19 mouse cellular contexts compared by ENCODE assay signal in genomic region chr11:106324858-106325257, GRCm38 (mm10). TPM values are rescaled to one million over a fixed set of nuclear protein-coding genes. Genes with fewer than 3 reads are reported as not detected.
DNase-seq lines count a peak whose midpoint lies in the region; ATAC-seq and TF ChIP-seq lines count a peak whose summit lies in the region.
"Had no signal": no experiment of that assay in that cellular context is flagged by ENCODE, and none has a peak within 500 bp of the region (broad histone marks: within the 10 kb centered on the region; RNA-seq: fewer than 3 reads in every experiment).

No protein-coding gene starts in this region.

- H3K4me3 ChIP-seq in midbrain, embryonic 10.5 days: no peak overlapping the region
- H3K4me3 ChIP-seq in midbrain, embryonic 14.5 days (replicated peaks; ENCODE audit: low read depth, low read length): no peak overlapping the region
- H3K4me3 ChIP-seq in layer of hippocampus, adult 2 months: no peak overlapping the region
- H3K4me3 ChIP-seq in lung, adult 2 months (replicated peaks; ENCODE audit: extremely low read depth, low read depth, low read length): no peak overlapping the region
- H3K4me3 ChIP-seq: liver, embryonic 15.5 days; midbrain, embryonic 12.5 days; neural tube, embryonic 12.5 days had no signal

- H3K36me3 ChIP-seq in midbrain, embryonic 10.5 days: no peaks in the 10 kb centered on the region
- no peaks in the 10 kb centered on the region for H3K36me3 ChIP-seq in midbrain, embryonic 14.5 days (ENCODE audit: control insufficient read depth, insufficient read depth, low read length)
- H3K36me3 ChIP-seq: G1E; liver, embryonic 15.5 days; midbrain, embryonic 12.5 days; neural tube, embryonic 12.5 days had no signal

- no peak for ATAC-seq in midbrain, embryonic 14.5 days (ENCODE audit: low FRiP score, low TSS enrichment)
- ATAC-seq: activated CD4-positive, CD25-positive, alpha-beta regulatory T cell, adult 4 months had no signal

- H3K27ac ChIP-seq in midbrain, embryonic 10.5 days (replicated peaks): peak overlapping the region; percentile 46
- H3K27ac ChIP-seq in midbrain, embryonic 14.5 days (replicated peaks; ENCODE audit: low read depth, low read length): no peak overlapping the region
- no peak overlapping the region for H3K27ac ChIP-seq in layer of hippocampus, adult 2 months
- H3K27ac ChIP-seq: hindbrain, embryonic 14.5 days; liver, embryonic 15.5 days; midbrain, embryonic 12.5 days; neural tube, embryonic 12.5 days had no signal

- no peak for DNase-seq in midbrain, embryonic 10.5 days (ENCODE audit: low spot score)
- no peak for DNase-seq in midbrain, embryonic 14.5 days
- peak; percentile 61 for DNase-seq in kidney, adult 18-20 months
- peak; percentile 79 to 86 for DNase-seq in kidney, postnatal 4 days
- DNase-seq in layer of hippocampus, adult 2 months (ENCODE audit: low spot score in 2 of 2): no peak
- no peak for DNase-seq in lung, adult 2 months
- no peak for DNase-seq in right cerebral cortex, postnatal 36 days (ENCODE audit: low spot score in 2 of 2)
- DNase-seq: cerebellum, postnatal 10 days; gastrocnemius, postnatal 10 days had no signal

- H3K9me3 ChIP-seq in midbrain, embryonic 10.5 days (replicated peaks): no peaks in the 10 kb centered on the region
- H3K9me3 ChIP-seq in midbrain, embryonic 14.5 days (ENCODE audit: control insufficient read depth, low read length): no peaks in the 10 kb centered on the region
- H3K9me3 ChIP-seq: G1E; liver, embryonic 15.5 days; midbrain, embryonic 12.5 days; neural tube, embryonic 12.5 days had no signal

- no peak overlapping the region for H3K4me2 ChIP-seq in midbrain, embryonic 14.5 days (ENCODE audit: low read length)
- H3K4me2 ChIP-seq: hindbrain, embryonic 14.5 days; liver, embryonic 15.5 days; midbrain, embryonic 12.5 days; neural tube, embryonic 12.5 days had no signal

- TF ChIP-seq CTCF in layer of hippocampus, adult 2 months (conservative IDR thresholded peaks at IDR 0.05): no peak
- TF ChIP-seq CTCF in lung, adult 2 months (IDR thresholded peaks at IDR 0.05; ENCODE audit: insufficient read depth, low read length): no peak

- H3K4me1 ChIP-seq in midbrain, embryonic 10.5 days: peaks cover 32% of the 10 kb centered on the region
- H3K4me1 ChIP-seq in midbrain, embryonic 14.5 days (ENCODE audit: control insufficient read depth, insufficient read depth, low read length): no peaks in the 10 kb centered on the region
- no peaks in the 10 kb centered on the region for H3K4me1 ChIP-seq in lung, adult 2 months (ENCODE audit: control insufficient read depth, insufficient read depth, low read length)
- H3K4me1 ChIP-seq: neural tube, embryonic 12.5 days had no signal

- TF ChIP-seq POLR2A in lung, adult 2 months (IDR thresholded peaks at IDR 0.05; ENCODE audit: borderline replicate concordance, extremely low read depth, low read depth, low read length): no peak

- 59% methylated on average over 5 of the region's 5 CpGs for WGBS in midbrain, embryonic 10.5 days
- 47% methylated on average over 5 of the region's 5 CpGs for WGBS in midbrain, embryonic 14.5 days
- WGBS in lung, adult 2 months: 52% methylated on average over 5 of the region's 5 CpGs

- no peaks in the 10 kb centered on the region for H3K27me3 ChIP-seq in midbrain, embryonic 10.5 days (ENCODE audit: low read depth, poor library complexity, severe bottlenecking)
- H3K27me3 ChIP-seq in midbrain, embryonic 14.5 days (ENCODE audit: control insufficient read depth, insufficient read depth, low read length): no peaks in the 10 kb centered on the region
- H3K27me3 ChIP-seq: liver, embryonic 15.5 days; midbrain, embryonic 12.5 days; neural tube, embryonic 12.5 days had no signal

- H3K9ac ChIP-seq in midbrain, embryonic 14.5 days (replicated peaks; ENCODE audit: low read length): no peak overlapping the region
- H3K9ac ChIP-seq: hindbrain, embryonic 14.5 days; liver, embryonic 15.5 days; midbrain, embryonic 12.5 days; neural tube, embryonic 12.5 days had no signal

RNA-seq across cellular contexts. Expression of gene Cd79b, which starts 10.3 kb away (rescaled TPM):
- polyA plus RNA-seq in midbrain, embryonic 10.5 days (2016; fragmentation: Nextera tagmentation; extraction: Ambion mirVana): 0.99 TPM in 2 replicates
- polyA plus RNA-seq in midbrain, embryonic 14.5 days (2014; fragmentation: Nextera tagmentation; extraction: Ambion mirVana): 0.43 and 0.59 TPM in 2 replicates
- not detected for total RNA-seq in layer of hippocampus, adult 2 months (2021)
- 25.7 and 45.9 TPM in 2 replicates for polyA plus RNA-seq in lung, adult 2 months (2012; rRNA removed)
- total RNA-seq: G1E had no signal

RNA-seq across cellular contexts. Expression of gene Gh, which starts 23.2 kb away (rescaled TPM):
- polyA plus RNA-seq in midbrain, embryonic 10.5 days (2016; fragmentation: Nextera tagmentation; extraction: Ambion mirVana): not detected in 2 replicates
- not detected in 2 replicates for polyA plus RNA-seq in midbrain, embryonic 14.5 days (2014; fragmentation: Nextera tagmentation; extraction: Ambion mirVana)
- not detected for total RNA-seq in layer of hippocampus, adult 2 months (2021)
- polyA plus RNA-seq in lung, adult 2 months (2012; rRNA removed): 0.19 and 0.28 TPM in 2 replicates
- total RNA-seq: G1E; gastrocnemius, postnatal 10 days; left cerebral cortex, postnatal 25 days had no signal
- polyA plus RNA-seq: activated CD4-positive, CD25-positive, alpha-beta regulatory T cell, adult 4 months; G1E; heart, embryonic 14.5 days; hindbrain, embryonic 14.5 days; liver, embryonic 15.5 days; midbrain, embryonic 12.5 days; neural tube, embryonic 12.5 days; stomach, embryonic 16.5 days; urinary bladder, adult 2 months had no signal

RNA-seq across cellular contexts. Expression of gene Scn4a, which starts 28.2 kb away (rescaled TPM):
- 0.10 and 0.15 TPM in 2 replicates for polyA plus RNA-seq in midbrain, embryonic 10.5 days (2016; fragmentation: Nextera tagmentation; extraction: Ambion mirVana)
- polyA plus RNA-seq in midbrain, embryonic 14.5 days (2014; fragmentation: Nextera tagmentation; extraction: Ambion mirVana): not detected in 2 replicates
- total RNA-seq in layer of hippocampus, adult 2 months (2021): not detected
- 1.1 and 4.2 TPM in 2 replicates for polyA plus RNA-seq in lung, adult 2 months (2012; rRNA removed)
- total RNA-seq: left cerebral cortex, postnatal 25 days had no signal
- polyA plus RNA-seq: G1E; hindbrain, embryonic 14.5 days; midbrain, embryonic 12.5 days had no signal

RNA-seq across cellular contexts. Expression of gene Prr29, which starts 40.4 kb away (rescaled TPM):
- 0.10 TPM in 1 of 2 replicates, not detected in the other for polyA plus RNA-seq in midbrain, embryonic 10.5 days (2016; fragmentation: Nextera tagmentation; extraction: Ambion mirVana)
- not detected in 2 replicates for polyA plus RNA-seq in midbrain, embryonic 14.5 days (2014; fragmentation: Nextera tagmentation; extraction: Ambion mirVana)
- total RNA-seq in layer of hippocampus, adult 2 months (2021): not detected
- 27.3 and 30.4 TPM in 2 replicates for polyA plus RNA-seq in lung, adult 2 months (2012; rRNA removed)
- total RNA-seq: left cerebral cortex, postnatal 25 days had no signal
- polyA plus RNA-seq: hindbrain, embryonic 14.5 days; liver, embryonic 15.5 days; midbrain, embryonic 12.5 days; neural tube, embryonic 12.5 days had no signal

RNA-seq across cellular contexts. Expression of gene Tcam1, which starts 48.4 kb away (rescaled TPM):
- 0.06 and 0.15 TPM in 2 replicates for polyA plus RNA-seq in midbrain, embryonic 10.5 days (2016; fragmentation: Nextera tagmentation; extraction: Ambion mirVana)
- polyA plus RNA-seq in midbrain, embryonic 14.5 days (2014; fragmentation: Nextera tagmentation; extraction: Ambion mirVana): 0.09 and 0.12 TPM in 2 replicates
- total RNA-seq in layer of hippocampus, adult 2 months (2021): under 1 TPM; 0.15 to 0.34 TPM
- 0.05 and 0.06 TPM in 2 replicates for polyA plus RNA-seq in lung, adult 2 months (2012; rRNA removed)
- total RNA-seq: G1E had no signal

Comparison
In these comparisons a context has a peak if more than half of its experiments do, and no peak if none do; other contexts are left out.
1. DNase-seq: peak in kidney, adult 18-20 months (single experiment) and kidney, postnatal 4 days (2 of 2); none in midbrain, embryonic 10.5 days (single experiment), midbrain, embryonic 14.5 days (single experiment), layer of hippocampus, adult 2 months (0 of 2), lung, adult 2 months (single experiment) and right cerebral cortex, postnatal 36 days (0 of 2).
2. RNA of gene Cd79b, which starts 10.3 kb away (polyA plus RNA-seq): 25.7 to 45.9 TPM in lung, adult 2 months; 0.99 TPM in midbrain, embryonic 10.5 days and 0.43 to 0.59 TPM in midbrain, embryonic 14.5 days; every median in the first group is over 10 times any median in the second.